Mouse (Mus musculus) kidney, postnatal 4 days (tissue): ENCODE results near the gene Vmn2r23.
"Not testable (repeated sequence)": the region's sequence is repeated elsewhere in the genome, so short reads cannot be mapped to it uniquely, and the experiment has no call there.

ENCODE experiments used
- DNase-seq, 2 experiments: peaks; one replicate each; pipeline ENCODE4 v3.0.0; 2021; ENCODE audit warnings: mixed read lengths in 2 of 2

Gene Vmn2r23

DNA sequence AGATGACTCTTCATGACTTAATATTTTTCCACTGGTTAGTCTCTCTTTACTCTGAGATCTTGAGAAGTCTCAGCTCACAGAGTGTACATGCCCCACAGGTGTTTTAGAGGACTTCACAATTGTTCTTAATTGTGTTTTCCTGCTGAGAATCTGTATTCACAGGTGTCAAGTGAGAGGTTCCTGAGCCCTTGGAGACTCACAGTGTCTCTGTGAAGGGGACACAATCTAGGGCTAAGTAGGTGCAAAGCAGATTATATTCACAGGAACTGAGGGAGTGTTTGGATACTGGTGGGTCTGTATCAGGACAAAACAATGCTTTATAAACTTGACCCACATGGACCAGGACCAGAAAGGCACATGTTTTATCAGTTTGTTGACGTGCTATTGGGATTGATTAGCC lies at the start of gene Vmn2r23:
TSS of gene Vmn2r23 (plus strand) at position 301 of the 400 bp plus-strand sequence.
- DNase-seq: no peak

- DNase-seq: no peak
Measured at GRCm38 (mm10) chr6:123657040-123657439, 45.4 kb upstream of the Vmn2r23 start.

- not testable (repeated sequence) for DNase-seq
Measured at GRCm38 (mm10) chr6:123696639-123697038, 5.8 kb upstream of the Vmn2r23 start.

DNA sequence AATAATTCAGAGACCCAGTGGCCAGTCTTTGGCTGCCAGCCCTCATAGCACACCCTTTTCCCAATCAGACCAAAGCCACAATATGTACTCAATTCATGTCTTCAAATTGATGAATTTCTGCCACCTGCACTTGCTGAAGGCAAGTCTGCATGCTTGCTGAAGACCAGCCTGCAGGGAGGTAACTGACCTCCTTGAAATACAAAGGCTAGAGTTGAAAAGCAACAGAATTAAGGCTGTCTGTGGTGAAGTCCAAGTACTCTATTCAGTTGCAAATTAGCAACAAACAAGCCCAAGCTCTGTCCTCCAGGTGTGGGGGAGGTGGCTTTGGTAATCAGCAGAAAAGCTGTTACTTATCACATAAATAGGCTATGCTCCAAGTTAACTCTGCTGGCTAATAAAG lies 5.3 kb upstream of the Vmn2r23 start:
- no peak for DNase-seq

- DNase-seq: no peak
Measured at GRCm38 (mm10) chr6:123770031-123770430, 67.6 kb downstream of the Vmn2r23 start.

GRCm38 (mm10) chr6:123778579-123778978 lies 76.1 kb downstream of the Vmn2r23 start, which contains the start of gene Vmn2r24:
Gene Vmn2r24 (plus strand): TSS chr6:123778879.
- no peak for DNase-seq

DNA sequence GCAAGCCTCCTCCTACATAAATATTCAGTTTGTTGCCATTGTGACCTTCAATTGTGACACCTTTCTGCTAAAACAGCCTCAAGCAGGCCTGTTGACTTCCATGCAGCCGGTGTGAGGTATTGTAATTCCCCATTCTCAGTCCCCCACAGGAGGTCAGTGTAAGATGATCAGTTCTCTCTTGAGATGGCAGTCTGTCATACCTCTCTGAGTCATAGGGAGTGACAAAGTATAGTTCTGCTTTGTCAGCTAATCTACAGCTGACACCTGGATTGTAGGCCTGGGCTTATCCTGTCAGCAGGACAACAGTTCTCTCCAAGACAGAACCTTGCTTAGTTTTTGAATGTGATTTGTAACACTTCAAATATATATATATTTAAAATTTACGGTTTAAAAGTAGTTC lies 82.4 kb downstream of the Vmn2r23 start:
- no peak for DNase-seq

DNA sequence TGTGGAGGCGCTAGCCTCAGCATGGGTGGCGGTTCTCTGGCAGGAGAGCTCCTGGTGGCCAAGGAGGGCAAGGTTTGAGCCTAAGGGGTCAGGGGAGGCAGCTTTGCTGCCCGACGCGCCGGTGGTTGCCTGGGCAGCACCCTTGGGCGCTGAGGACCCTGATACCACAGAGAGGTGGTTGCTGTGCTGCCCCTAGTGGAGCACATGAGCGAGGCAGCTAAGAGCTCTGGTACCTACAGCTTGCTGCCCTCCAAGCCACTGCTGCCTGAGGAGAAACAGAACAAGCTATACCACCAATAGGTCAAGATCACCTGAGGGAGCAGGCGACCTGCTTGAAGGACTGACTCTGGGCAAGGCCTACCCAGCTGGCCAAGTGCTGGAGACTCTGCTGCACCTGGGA lies 91.3 kb downstream of the Vmn2r23 start:
- peak; percentile 2 to 4 for DNase-seq
